Mouse (Mus musculus): ENCODE data around the gene Sin3b. TPM values are rescaled to one million over a fixed set of nuclear protein-coding genes. Genes with fewer than 3 reads are reported as not detected.
"Not testable (repeated sequence)": the region's sequence is repeated elsewhere in the genome, so short reads cannot be mapped to it uniquely, and the experiment has no call there.

Sin3b gene
- 10 to 100 TPM; 32.6 to 37.8 TPM for total RNA-seq (2021)
- long read RNA-seq, experiment 1, transcript Sin3b-202 (7 exons, 1,024 nt), result major isoform, 11 of 34 reads
- long read RNA-seq, experiment 1, partial matches to known transcripts, result 20 of 34 reads
- long read RNA-seq, experiment 1, other reads (novel, unspliced or antisense), result 2 of 34 reads
- long read RNA-seq, experiment 2, transcript Sin3b-202 (7 exons, 1,024 nt), result major isoform, 12 of 30 reads
- long read RNA-seq, experiment 2, partial matches to known transcripts, result 14 of 30 reads
- long read RNA-seq, experiment 2, other reads (novel, unspliced or antisense), result 4 of 30 reads

DNA sequence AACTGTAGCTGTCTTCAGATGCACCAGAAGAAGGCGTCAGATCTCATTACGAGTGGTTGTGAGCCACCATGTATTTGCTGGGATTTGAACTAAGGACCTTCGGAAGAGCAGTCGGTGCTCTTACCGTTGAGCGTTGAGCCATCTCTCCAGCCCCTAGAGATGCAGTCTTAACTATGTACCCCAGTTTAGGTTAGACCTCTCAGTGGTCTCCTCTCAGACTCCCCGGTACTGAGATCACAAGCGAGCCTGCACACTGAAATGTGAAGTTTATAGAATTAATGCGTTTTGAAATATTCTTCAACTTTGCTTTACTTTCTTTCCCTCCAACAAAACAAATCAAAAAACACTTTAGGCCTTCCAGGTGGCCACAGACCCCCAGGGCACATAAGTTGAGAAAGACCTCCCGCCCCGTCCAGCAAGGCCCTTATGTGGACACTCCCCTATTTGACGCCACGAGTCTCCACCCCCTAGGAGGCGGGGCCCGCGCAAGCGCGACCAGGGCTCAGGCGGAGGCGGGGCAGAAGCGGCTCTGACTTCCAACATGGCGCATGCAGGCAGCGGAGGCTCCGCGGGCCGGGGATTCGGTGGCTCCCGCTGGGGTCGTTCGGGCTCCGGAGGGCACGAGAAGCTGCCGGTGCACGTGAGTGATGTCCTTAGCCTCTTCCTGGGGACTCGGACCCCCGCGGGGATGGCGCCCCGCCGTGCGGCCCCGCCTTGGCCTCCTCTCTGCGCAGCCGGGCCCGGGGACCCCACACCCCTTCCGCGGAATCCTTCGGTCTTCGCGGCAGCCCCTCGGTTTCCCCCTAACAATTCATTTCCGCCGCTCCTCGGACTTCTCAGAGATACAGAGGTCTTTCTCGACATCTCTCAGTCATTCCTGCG lies at the start of gene Sin3b:
Gene Sin3b, plus strand, starts transcription at position 517 of the 882 bp plus-strand sequence.
- DNase-seq, result peak; percentile 92

DNA sequence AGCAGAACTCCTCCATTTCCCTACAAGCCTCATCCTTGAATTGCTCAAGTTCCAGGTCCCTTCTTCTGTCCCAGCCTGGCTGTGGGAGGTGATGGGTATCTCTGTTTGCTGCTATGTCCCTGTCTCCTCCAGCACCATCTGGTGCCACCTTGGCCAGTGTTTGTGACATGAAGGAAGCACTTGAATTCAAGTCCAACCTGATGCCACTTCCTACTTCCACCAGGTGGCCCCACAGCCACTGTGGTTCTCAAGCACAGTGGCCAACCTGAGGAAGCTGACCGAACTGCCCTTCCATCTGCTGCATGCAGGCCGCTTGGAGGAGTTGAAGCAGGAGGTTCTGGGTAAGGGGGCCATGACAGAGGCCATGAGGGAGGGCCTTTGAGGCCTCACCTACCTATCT lies 48.9 kb upstream of the Sin3b start:
- DNase-seq, result no peak

DNA sequence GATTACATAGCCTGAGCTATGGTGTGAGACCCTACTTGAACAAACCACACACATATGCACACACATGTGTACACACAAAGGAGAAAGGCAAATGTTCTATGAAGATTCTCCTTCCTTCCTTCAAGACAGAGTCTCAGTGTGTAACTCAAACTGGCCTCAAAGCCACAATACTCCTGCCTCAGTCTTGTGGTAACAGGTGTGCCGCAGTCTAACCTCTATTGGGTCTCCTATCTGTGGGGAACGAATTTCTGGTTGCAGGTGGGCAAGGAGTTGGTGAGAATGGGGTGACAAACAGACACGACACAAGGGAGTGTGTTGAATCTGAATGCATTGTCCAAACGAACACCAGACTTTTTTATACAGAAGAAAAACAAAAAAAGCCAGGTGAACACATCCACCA lies 46.6 kb upstream of the Sin3b start:
- no peak for DNase-seq

DNA sequence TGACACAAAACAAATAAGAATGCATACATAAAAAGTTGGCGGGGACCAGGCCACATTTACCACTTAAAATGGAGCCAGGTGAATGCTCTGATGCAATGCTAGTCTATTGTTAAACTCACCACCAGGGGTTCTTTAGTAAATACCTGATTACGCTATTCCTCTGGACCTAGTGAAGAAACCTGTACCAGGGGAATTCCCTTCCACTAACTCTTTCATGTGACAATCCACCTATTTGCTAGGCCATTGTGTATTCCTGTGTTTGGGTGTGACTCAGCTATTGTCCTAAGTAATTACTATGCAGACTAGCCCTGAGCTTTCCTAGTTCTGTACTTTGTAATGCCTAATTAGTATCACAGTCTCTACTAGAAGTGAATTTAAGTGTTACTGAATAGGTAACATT lies 46.2 kb upstream of the Sin3b start:
- DNase-seq, result not testable (repeated sequence)

DNA sequence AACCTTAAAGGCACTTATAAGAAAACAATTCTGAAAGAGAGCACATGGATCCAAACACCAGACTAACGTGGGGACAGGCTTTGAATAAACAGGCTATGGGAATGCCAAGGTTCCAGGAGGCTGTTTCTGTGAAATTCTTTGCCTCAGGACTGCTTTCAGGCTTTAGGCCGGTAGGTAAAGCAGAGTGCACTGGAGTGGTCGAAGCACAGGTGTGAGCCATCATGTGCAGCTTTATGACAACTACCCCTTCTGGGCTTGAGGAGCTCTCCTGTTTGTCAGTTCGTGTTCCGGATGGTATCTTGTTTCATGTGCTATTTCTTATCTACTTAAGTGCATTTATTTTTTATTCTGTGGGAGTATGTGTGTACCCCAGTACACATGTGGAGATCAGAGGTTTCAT lies 45.8 kb upstream of the Sin3b start:
- DNase-seq, result no peak

DNA sequence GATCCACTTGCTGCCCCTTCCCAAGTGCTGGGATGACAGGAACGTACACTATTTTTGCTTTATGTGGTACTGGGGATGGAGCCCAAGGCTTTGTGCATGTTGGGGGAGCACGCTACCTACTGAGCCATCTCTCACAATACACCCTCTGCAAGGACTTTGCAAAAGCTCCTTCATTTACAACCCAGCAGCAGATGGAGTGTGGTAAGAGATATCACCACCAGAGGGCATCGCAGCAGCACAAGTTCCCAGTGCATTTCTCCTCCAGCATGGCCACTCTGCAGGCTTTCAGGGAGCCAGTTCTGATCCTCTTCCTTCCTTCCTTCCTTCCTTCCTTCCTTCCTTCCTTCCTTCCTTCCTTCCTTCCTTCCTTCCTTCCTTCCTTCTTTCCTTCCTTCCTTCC lies 43.0 kb upstream of the Sin3b start:
- peak; percentile 13 for DNase-seq

DNA sequence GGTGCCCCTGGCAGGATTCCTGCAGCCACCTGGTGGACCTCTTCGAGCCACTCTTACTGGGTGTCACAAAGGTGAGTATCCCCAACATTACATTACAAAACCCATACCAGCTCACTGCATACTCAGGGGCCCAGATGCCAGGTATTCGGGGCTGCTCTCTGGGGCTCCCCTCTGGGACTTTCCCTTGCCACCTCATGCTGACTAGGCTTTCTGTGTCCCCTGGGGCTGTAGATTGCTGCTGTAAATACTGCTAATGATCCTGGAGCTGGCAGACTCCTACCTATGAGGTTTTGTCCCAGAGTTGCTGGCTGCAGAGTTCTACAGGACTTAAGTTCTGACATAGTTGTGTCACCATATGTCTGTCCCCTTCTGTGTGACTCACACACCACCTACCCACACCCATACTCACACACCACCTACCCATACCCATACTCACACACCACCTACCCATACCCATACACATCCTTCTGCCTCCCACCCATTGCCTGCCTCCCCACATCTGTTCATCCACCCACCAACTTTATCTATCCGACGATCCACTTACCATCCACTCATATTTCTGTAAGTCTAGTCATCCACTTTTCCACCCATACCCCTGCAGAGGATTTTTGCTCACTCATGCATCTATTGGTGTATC lies 40.9 kb upstream of the Sin3b start:
- DNase-seq, result no peak

DNA sequence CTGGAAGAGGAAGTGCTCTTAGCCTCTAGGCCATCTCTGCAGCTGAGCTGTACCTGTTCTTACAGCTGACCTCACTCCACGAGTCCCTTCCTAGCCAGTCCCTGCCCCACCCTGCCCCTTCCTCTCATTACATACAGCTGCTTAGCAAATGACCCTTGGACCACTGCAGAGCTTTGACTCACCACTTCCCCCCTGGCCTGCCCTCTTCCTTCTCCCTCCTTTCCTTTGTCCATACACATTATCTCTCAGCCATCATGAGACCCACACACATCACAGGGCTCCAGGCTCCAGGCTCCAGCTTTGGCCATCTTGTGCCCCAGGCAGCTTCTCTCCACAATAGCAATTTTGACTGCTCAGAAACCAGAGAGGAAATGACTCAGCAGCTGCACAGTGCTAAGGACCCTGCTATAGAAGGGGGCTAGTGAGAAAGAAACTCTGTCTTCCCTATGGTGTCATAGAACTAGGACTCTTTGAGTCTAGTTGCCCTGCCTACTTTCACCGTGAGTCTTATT lies 40.0 kb upstream of the Sin3b start:
- DNase-seq, result no peak

DNA sequence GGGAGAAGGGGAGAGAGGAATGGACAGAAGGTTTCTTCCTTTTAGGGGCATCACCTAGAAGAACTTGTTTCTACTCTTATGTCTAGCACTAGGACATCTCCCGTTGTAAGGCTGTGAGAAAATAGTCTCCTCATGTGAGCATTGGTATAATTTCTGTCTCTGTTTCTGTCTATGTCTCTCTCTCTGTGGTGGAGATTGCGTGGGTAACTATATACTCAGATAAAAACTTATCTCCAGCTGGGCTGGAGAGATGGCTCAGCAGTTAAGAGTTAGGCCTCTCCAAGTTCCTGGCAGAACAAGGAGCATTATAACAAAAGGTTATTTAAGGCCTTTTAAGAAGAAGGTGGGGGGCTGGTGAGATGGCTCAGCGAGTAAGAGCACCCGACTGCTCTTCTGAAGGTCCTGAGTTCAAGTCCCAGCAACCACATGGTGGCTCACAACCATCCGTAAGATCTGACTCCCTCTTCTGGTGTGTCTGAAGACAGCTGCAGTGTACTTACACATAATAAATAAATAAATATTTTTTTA lies 39.4 kb upstream of the Sin3b start:
- not testable (repeated sequence) for DNase-seq

DNA sequence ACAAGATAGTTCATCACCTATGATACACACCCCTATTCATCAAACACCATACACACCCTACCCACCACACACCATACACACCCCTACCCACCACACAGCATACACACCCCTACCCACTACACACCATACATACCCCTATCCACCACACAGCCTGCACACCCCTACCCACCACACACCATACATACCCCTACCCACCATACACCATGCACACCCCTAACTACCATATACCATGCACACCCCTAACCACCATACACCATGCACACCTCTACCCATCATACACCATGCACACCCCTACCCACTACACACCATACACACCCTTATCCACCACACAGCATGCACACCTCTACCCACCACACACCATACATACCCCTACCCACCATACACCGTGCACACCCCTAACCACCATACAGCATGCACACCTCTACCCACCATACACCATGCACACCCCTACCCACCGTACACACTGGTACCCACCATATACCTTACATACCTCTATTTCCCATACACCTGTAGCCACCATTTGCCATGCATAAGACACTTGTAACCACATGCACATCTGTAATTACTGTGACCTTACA lies 24.6 kb upstream of the Sin3b start:
- DNase-seq, result no peak

DNA sequence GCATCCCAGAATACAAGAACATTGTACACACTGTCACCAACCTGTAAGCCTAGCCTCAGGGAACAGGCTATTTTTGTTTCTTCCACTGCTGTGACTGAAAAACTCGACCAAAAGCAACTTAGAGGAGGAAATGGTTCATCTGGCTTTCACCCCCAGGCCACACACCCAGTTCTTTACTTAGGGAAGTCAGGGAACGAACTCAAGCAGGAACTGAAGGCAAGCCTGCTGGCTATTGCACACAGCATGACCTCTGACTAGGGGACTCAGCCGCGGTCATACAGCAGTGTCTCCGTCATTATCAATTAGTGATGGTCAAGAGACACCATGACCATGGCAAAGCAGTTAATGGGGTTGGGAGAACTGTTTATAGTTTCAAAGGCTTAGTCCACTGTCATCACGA lies 10.5 kb upstream of the Sin3b start:
- DNase-seq, result no peak

DNA sequence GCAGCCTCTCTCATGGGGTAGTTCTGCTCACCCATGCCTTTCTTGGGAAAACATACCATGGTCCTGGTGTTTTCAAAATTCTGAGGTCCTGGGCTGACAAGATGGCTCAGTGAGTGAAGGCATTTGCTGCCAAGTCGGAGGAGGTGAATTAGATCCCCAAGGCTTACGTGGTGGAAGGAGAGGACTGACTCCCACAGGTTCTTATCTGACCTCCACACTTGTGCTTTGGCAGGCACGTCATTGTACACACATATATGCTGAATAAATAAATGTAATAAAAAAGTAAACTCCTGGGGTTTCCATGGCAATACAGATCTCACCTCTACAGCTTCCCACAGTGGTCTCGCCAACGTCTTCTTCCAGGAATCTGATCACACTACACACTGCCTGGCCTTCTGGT lies 6.5 kb upstream of the Sin3b start:
- no peak for DNase-seq

DNA sequence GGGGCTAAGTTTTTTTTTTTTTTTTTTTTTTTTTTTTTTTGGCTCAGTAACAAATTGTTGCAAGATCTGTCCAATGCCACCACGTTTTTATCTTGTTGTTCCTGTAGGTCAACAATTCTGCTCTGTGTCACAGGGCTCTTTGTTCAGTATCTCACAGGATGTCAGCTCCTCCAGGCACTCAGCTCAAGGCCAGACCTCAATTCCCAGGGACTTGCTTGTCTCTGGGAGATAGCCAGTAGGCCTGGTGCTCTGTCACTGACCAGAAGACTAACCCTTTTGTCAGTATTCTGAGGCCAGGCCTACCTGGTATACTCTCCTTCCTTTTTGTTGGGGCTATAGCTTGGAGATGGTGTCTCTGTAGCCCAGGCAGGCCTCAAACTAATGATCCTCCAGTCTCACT lies 2.5 kb upstream of the Sin3b start:
- DNase-seq, result no peak

DNA sequence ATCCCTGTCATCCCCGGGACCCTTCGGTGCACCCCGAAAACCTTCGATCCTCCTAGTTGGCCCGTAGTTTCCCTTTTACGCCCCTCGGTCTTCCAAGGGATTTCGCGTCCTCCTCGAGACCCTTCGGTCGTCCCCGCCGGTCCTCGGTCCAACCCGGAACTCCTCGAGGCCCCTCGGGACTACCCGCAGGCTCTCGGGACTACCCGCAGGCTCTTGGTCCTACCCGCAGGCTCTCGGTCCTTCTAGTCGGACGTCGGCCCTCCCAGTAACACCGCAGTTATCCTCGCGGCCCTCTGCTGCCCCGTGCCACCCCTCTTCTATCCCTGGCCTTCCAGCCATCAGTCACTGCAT lies 541 bp downstream of the Sin3b start:
- DNase-seq, result peak; percentile 13

DNA sequence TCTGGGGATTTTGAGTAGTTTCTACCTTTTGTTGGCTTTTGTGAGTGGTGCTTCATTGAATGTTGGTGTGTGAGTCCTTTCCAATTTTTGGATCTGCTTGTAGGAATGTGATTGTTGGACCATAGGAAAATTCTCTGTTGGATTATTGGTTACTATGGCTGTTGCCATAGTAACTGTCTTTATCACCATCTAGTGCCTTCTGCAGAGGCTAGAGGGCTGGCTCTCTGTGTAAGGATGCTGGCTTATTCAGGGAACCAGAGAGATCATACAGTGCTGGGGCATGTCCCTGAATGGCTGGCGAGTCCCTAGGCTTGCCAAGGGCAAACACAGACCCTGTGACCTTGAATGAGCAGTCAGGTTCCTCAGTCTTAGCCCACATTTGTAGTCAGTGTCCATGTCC lies 5.6 kb downstream of the Sin3b start:
- no peak for DNase-seq

DNA sequence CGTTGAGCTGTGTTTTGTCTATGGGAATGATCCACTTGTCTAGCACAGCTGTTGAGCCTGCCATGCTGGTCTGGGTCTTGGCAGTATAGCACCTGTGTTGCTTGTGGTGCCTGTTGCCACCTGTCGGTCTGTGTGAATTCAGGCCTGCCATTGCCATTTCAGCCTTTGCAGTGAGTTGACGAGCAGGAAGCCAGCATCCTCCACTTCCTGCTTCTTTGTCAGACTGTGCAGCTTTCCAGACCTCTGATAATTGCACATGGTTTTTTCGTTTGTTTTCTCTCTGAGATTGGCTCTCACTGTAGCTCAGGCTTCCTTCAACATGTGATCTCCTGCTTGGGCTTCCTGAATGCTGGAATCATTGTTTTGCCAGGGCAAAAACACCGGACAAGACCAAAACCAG lies 11.9 kb downstream of the Sin3b start:
- DNase-seq, result no peak

DNA sequence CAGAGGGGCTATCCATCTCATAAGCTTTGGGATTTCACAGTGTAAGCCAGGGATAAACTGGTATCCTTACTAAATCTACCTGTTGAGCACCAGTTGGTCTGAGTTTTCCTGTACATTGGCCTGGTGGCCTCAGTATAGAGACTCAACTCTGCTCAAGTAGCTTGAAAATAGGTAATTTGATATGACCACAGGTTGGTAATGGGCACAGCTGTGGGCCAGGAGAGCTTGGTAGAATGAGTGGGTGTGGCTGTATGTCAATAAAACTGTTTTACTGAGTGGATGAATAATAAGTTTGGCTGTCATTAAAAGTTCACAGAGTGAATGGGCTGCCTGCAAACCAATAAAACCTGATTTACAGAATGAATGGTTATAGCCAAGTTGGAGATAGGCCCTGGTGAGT lies 13.8 kb downstream of the Sin3b start:
- DNase-seq, result no peak

DNA sequence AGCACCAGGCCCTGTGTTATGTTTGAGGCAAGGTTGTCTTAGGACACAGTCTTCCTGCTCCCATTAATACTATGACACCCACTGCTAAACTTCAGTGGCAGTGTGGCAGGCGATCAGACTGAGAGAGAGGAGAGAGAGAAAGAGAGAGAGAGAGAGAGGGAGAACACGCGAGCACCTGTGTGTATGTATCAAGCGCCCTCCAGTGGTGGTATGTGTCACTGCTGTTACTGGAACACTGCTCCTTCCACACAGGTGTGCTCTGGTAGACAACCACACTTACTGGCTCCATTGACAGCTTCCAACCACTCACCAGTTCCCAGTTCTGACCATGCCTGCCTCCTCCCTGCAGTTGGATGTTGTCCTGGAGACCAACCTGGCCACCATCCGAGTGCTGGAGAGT lies 23.0 kb downstream of the Sin3b start:
- no peak for DNase-seq

DNA sequence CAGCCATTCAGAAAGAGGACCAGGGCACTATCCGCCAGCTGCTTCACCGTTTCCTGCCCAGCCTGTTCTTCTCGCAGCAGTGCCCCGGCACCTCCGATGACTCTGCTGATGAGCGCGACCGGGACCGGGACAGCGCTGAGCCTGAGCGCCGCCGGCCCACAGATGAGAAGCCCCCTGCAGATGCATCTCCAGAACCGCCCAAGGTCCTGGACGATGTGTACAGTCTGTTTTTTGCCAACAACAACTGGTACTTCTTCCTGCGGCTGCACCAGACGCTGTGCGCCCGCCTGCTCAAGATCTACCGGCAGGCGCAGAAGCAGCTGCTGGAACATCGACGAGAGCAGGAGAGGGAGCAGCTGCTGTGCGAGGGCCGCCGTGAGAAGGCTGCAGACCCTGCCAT lies 26.8 kb downstream of the Sin3b start:
- DNase-seq, result peak; percentile 3

DNA sequence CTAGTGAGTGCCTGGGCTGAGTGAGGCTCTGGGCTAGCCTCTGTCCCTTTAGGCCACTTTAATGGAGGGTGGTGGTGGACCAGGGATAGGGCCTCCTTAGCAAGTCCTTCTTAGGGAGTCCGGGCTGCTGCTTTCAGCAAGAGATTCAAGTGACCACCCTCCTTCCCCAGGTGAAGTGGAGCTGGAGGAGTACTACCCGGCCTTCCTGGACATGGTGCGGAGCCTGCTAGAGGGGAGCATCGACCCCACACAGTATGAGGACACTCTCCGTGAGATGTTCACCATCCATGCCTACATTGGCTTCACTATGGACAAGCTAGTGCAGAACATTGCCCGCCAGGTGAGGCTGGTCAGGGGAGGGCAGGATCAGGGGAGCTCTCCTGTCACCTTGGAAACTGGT lies 27.2 kb downstream of the Sin3b start:
- DNase-seq, result no peak

DNA sequence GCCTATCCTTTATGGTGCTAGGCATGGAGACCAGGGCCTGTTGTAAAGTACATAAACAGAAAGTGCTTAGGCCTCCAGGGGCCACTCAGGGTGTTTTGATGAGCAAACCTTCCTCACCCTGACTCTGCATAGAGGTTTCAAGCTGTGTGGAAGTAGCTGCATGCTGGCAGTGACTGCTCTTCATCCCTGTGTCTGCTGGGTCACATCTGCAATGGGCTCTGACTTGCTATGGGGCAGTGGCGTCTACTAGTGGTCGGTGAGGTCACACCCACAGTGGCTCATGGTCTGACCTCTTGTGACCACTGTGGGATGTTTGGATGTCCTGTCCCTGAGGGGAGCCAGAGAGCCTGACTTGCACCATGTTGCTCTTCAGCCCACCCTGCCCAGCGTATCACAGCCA lies 28.0 kb downstream of the Sin3b start:
- DNase-seq, result no peak

DNA sequence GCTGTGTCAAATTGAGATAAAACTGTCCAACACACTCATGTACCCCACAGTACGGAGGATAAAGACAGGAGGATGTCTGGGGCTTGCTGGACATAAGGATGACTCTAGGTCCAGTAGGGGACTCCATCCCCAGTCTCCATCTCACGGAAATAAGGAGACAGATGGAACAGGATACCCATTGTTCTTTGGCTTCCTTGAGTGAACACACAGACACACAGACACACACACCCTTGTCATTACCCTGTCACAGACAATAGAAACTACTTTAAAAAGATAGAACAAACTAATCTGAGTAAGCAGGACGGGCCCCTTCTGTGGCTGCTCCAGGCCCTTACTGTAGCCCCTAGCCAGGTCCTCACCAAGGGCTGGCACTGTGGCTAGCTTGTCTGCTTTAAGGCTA lies 29.2 kb downstream of the Sin3b start:
- DNase-seq, result no peak

DNA sequence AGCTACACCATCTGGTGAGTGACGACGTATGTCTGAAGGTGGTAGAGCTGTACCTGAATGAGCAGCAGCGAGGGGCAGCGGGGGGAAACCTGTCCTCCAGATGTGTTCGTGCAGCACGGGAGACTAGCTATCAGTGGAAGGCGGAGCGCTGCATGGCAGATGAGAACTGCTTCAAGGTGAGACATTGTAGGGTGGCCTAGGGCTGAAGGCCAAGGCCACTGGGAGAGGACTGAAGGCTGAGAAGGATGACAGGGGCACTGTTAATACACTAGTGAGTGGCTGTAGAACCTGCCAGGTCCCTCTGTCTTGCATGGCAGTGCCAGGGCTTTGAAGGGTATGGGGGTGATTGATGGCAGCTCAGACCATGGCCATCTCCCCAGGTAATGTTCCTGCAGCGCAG lies 30.1 kb downstream of the Sin3b start:
- peak; percentile 3 for DNase-seq

All from gastrocnemius, postnatal 25 days (tissue).